Mouse (Mus musculus) limb, embryonic 10.5 days (tissue): ENCODE data around the gene Cspg4. TPM values are rescaled to one million over a fixed set of nuclear protein-coding genes. Genes with fewer than 3 reads are reported as not detected.
"Not testable (repeated sequence)": the region's sequence is repeated elsewhere in the genome, so short reads cannot be mapped to it uniquely, and the experiment has no call there.

ENCODE experiments used
- DNase-seq: peaks from one replicate; pipeline ENCODE4 v3.0.0-alpha.2; 2017; ENCODE audit warnings: low spot score
- H3K27ac ChIP-seq: fragments of 300-500 bp; sonication (generic); 2 replicates; pipeline ENCODE4 v1.5.1; 2016; ENCODE audit warnings: mild to moderate bottlenecking
- H3K27me3 ChIP-seq: fragments of 300-500 bp; sonication (generic); 2 replicates; pipeline ENCODE4 v1.6.1; 2016; ENCODE audit warnings: low read depth, mild to moderate bottlenecking; ENCODE audit not compliant: poor library complexity, severe bottlenecking
- H3K36me3 ChIP-seq: fragments of 300-500 bp; sonication (generic); 2 replicates; pipeline ENCODE4 v1.6.1; 2016; ENCODE audit warnings: mild to moderate bottlenecking, moderate library complexity
- H3K4me1 ChIP-seq: fragments of 300-500 bp; sonication (generic); 2 replicates; pipeline ENCODE4 v1.6.1; 2016
- H3K4me3 ChIP-seq: fragments of 300-500 bp; sonication (generic); 2 replicates; pipeline ENCODE4 v1.5.1; 2016; ENCODE audit warnings: mild to moderate bottlenecking, moderate library complexity
- H3K9me3 ChIP-seq: fragments of 300-500 bp; sonication (generic); replicated peaks from 2 replicates; pipeline ENCODE4 v1.6.1; 2016; ENCODE audit warnings: mild to moderate bottlenecking
- WGBS: fragments of 180-500 bp; shearing (Covaris S2); methylation state at CpG from one replicate; pipeline ENCODE4 v1.1.7; 2016; 5-methylcytosine and 5-hydroxymethylcytosine counted together
- polyA plus RNA-seq: library from polyadenylated mRNA; unstranded; fragments of >200 nt; fragmentation: Nextera tagmentation; extraction: Ambion mirVana; gene quantifications from 2 replicates; pipeline ENCODE4 v1.2.1, GENCODE M21; 2016

Cspg4 gene
- polyA plus RNA-seq, 1 experiment from 2014 or later = 5.0 TPM

DNA sequence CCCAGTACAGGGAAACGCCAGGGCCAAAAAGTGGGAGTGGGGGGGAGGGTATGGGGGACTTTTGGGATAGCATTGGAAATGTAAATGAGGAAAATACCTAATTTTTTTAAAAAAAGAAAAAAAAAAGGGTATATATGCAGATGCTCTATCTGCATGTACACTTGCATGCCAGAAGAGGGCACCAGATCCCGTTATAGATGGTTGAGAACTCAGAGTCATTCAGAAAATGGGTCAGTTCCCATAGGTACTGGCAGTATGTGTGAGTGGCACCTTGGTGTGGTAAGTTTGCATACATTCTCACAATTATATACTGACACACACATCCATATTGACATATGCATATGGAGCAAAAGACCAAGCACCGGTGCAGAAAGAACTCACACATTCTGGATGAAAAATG lies 82.6 kb downstream of the Cspg4 start:
- H3K27me3 ChIP-seq, H3K36me3 ChIP-seq: not testable (repeated sequence)

DNA sequence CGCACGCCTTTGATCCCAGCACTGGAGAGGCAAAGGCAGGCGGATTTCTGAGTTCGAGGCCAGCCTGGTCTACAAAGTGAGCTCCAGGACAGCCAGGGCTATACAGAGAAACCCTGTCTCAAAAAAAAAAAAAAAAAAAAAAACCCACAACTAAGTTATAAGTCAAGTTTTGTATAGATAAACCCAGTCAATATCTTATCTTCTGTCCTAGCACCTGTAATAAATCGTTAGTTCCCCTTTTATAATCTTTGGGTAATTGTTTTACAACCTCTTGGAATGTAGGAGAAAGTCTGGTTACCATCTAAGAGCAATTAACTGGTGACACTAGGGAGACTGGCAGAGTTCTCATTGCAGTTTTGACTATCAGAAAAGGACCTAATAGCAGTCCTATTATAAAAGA lies 83.9 kb downstream of the Cspg4 start:
- not testable (repeated sequence) for H3K9me3 ChIP-seq, H3K27ac ChIP-seq, H3K4me3 ChIP-seq, DNase-seq, H3K36me3 ChIP-seq, H3K27me3 ChIP-seq
- peaks cover 13% of the 10 kb centered on the region for H3K4me1 ChIP-seq
- 40% methylated on average over 5 of the region's 5 CpGs for WGBS

More for the DNA sequence above, 82.6 kb downstream of the Cspg4 start:
- H3K4me1 ChIP-seq = peaks cover 13% of the 10 kb centered on the region
- not testable (repeated sequence) for H3K9me3 ChIP-seq, H3K27ac ChIP-seq, H3K4me3 ChIP-seq
- DNase-seq = peak; percentile 42
- WGBS = 33% methylated on average over 3 of the region's 3 CpGs

Other genes starting within 250 kb of the Cspg4 start
- 0.85 and 1.8 TPM in 2 replicates for gene Lingo1, start 68.6 kb upstream of the Cspg4 start, polyA plus RNA-seq
- gene Odf3l1, start 354 bp upstream of the Cspg4 start, polyA plus RNA-seq = 0.35 TPM in 1 of 2 replicates, not detected in the other
- gene Snx33, start 63.3 kb downstream of the Cspg4 start, polyA plus RNA-seq = 9.3 and 11.6 TPM in 2 replicates
- 70.5 and 77.9 TPM in 2 replicates for gene Imp3, start 72.4 kb downstream of the Cspg4 start, polyA plus RNA-seq
- 27.0 and 31.6 TPM in 2 replicates for gene Snupn, start 85.8 kb downstream of the Cspg4 start, polyA plus RNA-seq
- 24.6 and 27.6 TPM in 2 replicates for gene Ptpn9, start 129.9 kb downstream of the Cspg4 start, polyA plus RNA-seq
- 60.5 and 62.5 TPM in 2 replicates for gene Sin3a, start 207.0 kb downstream of the Cspg4 start, polyA plus RNA-seq